Mouse (Mus musculus): ENCODE measurements at regions not wholly inside any gene's neighbourhood (a gene's known extent, or its start where the extent isn't known, plus 50 kb on each side); places are given as distances from the start of the nearest gene placed in this dataset.

- no peak overlapping the region for H3K4me2 ChIP-seq (ENCODE audit: low read length)
- ATAC-seq (no peak), DNase-seq (ENCODE audit: low spot score) (no peak)
- no peaks in the 10 kb centered on the region for H3K9me3 ChIP-seq (replicated peaks; ENCODE audit: control insufficient read depth, low read length)
- 87% methylated on average over 3 of the region's 3 CpGs for WGBS
- no peaks in the 10 kb centered on the region for H3K36me3 ChIP-seq (ENCODE audit: control insufficient read depth, insufficient read depth, low read length)
- no peaks in the 10 kb centered on the region for H3K4me1 ChIP-seq (ENCODE audit: control insufficient read depth, insufficient read depth, low read length)
- no peak overlapping the region for H3K27ac ChIP-seq (ENCODE audit: low read depth, low read length)
- H3K27me3 ChIP-seq (replicated peaks; ENCODE audit: control insufficient read depth, insufficient read depth, low read length): no peaks in the 10 kb centered on the region
- H3K9ac ChIP-seq (ENCODE audit: low read length): no peak overlapping the region
- no peak overlapping the region for H3K4me3 ChIP-seq (ENCODE audit: low read depth, low read length)
These were observed 131.5 kb upstream of the 9630041A04Rik start for GRCm38 (mm10) chr9:101730136-101730535.

DNA sequence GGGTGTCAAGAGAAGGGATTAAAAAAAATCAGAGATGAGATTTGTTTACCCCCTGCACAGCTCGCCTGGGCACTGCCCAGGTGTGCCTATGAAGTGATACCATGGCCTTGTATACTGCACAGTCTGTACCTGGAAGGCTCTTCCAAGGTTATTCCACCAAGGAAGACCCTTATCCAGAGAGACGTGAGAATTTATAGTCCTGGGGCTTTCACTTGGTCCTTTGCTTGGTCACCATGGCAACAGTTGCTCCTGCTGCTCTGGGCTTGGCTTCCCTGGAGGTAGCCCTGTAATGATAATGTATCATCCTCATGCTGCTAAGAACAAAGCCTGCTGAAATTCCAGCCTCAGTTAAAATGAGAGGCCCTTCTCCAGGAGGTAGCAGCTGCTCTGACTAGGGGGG is 143.7 kb upstream of the 9630041A04Rik start:
- ATAC-seq: no peak
- no peaks in the 10 kb centered on the region for H3K4me1 ChIP-seq (ENCODE audit: control insufficient read depth, insufficient read depth, low read length)
- no peak overlapping the region for H3K27ac ChIP-seq (ENCODE audit: low read depth, low read length)
- H3K27me3 ChIP-seq (replicated peaks; ENCODE audit: control insufficient read depth, insufficient read depth, low read length): no peaks in the 10 kb centered on the region
- peak; percentile 45 for DNase-seq (ENCODE audit: low spot score)
- 0 out of 2 replicates have a peak, but pooled peaks cover 2% of the 10 kb centered on the region for H3K9me3 ChIP-seq (replicated peaks; ENCODE audit: control insufficient read depth, low read length)
- 33% methylated on average over 2 of the region's 2 CpGs for WGBS
- H3K4me2 ChIP-seq (ENCODE audit: low read length): no peak overlapping the region
- H3K9ac ChIP-seq (ENCODE audit: low read length): no peak overlapping the region
- no peaks in the 10 kb centered on the region for H3K36me3 ChIP-seq (ENCODE audit: control insufficient read depth, insufficient read depth, low read length)
- H3K4me3 ChIP-seq (ENCODE audit: low read depth, low read length): no peak overlapping the region

DNA sequence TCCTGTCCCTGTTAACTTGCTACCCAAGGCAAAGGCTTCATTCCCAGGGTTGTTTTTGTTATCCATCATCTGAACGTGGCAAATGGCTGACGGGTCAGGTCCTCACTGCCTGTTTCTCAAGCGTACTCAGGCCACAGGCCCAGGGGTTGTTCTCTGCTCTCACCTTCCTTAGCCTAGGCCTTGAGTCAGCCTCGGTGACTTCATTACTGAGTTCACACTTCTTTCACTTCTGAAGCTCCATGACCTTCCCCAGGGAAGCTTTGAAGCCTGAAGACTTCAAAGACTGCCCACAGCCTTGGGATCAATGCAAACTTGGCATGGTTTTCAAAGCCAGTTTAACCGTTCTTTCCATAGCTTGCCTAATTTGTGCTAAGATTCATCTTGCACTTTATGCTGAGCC is 145.3 kb upstream of the 9630041A04Rik start:
- WGBS: 81% methylated on average over 5 of the region's 5 CpGs
- no peak for ATAC-seq
- H3K27me3 ChIP-seq (replicated peaks; ENCODE audit: control insufficient read depth, insufficient read depth, low read length): no peaks in the 10 kb centered on the region

GRCm38 (mm10) chr9:101714805-101715204 is 146.8 kb upstream of the 9630041A04Rik start:
- no peak overlapping the region for H3K9ac ChIP-seq (ENCODE audit: low read length)
- H3K27me3 ChIP-seq (replicated peaks; ENCODE audit: control insufficient read depth, insufficient read depth, low read length): no peaks in the 10 kb centered on the region
- no peak overlapping the region for H3K27ac ChIP-seq (ENCODE audit: low read depth, low read length)
- H3K4me3 ChIP-seq (ENCODE audit: low read depth, low read length): no peak overlapping the region
- 36% methylated on average over 5 of the region's 5 CpGs for WGBS
- ATAC-seq: no peak
- H3K36me3 ChIP-seq (ENCODE audit: control insufficient read depth, insufficient read depth, low read length): no peaks in the 10 kb centered on the region
- H3K9me3 ChIP-seq (replicated peaks; ENCODE audit: control insufficient read depth, low read length): 0 out of 2 replicates have a peak, but pooled peaks cover 4% of the 10 kb centered on the region
- no peak overlapping the region for H3K4me2 ChIP-seq (ENCODE audit: low read length)
- peak; percentile 22 for DNase-seq (ENCODE audit: low spot score)
- H3K4me1 ChIP-seq (ENCODE audit: control insufficient read depth, insufficient read depth, low read length): no peaks in the 10 kb centered on the region

More for the DNA sequence above, 145.3 kb upstream of the 9630041A04Rik start:
- H3K36me3 ChIP-seq (ENCODE audit: control insufficient read depth, insufficient read depth, low read length): no peaks in the 10 kb centered on the region
- 0 out of 2 replicates have a peak, but pooled peaks cover 4% of the 10 kb centered on the region for H3K9me3 ChIP-seq (replicated peaks; ENCODE audit: control insufficient read depth, low read length)
- H3K4me3 ChIP-seq (ENCODE audit: low read depth, low read length): no peak overlapping the region
- no peak overlapping the region for H3K4me2 ChIP-seq (ENCODE audit: low read length)
- DNase-seq (ENCODE audit: low spot score): no peak
- no peaks in the 10 kb centered on the region for H3K4me1 ChIP-seq (ENCODE audit: control insufficient read depth, insufficient read depth, low read length)
- H3K9ac ChIP-seq (ENCODE audit: low read length): no peak overlapping the region
- H3K27ac ChIP-seq (ENCODE audit: low read depth, low read length): no peak overlapping the region

- WGBS: 61% methylated on average over 8 of the region's 8 CpGs
- ATAC-seq: peak; percentile 20; the same call in 1 of the 2 replicates
- H3K4me3 ChIP-seq (ENCODE audit: low read depth, low read length): no peak overlapping the region
- no peak overlapping the region for H3K4me2 ChIP-seq (ENCODE audit: low read length)
- no peaks in the 10 kb centered on the region for H3K27me3 ChIP-seq (replicated peaks; ENCODE audit: control insufficient read depth, insufficient read depth, low read length)
- no peak overlapping the region for H3K27ac ChIP-seq (ENCODE audit: low read depth, low read length)
- H3K36me3 ChIP-seq (ENCODE audit: control insufficient read depth, insufficient read depth, low read length): no peaks in the 10 kb centered on the region
- H3K9ac ChIP-seq (ENCODE audit: low read length): no peak overlapping the region
- DNase-seq (ENCODE audit: low spot score): peak; percentile 66
- no peaks in the 10 kb centered on the region for H3K4me1 ChIP-seq (ENCODE audit: control insufficient read depth, insufficient read depth, low read length)
- 0 out of 2 replicates have a peak, but pooled peaks cover 4% of the 10 kb centered on the region for H3K9me3 ChIP-seq (replicated peaks; ENCODE audit: control insufficient read depth, low read length)
These were observed 151.0 kb upstream of the 9630041A04Rik start for GRCm38 (mm10) chr9:101710611-101711071.

GRCm38 (mm10) chr9:101700368-101700767 is 161.3 kb upstream of the 9630041A04Rik start:
- H3K36me3 ChIP-seq (ENCODE audit: control insufficient read depth, insufficient read depth, low read length): no peaks in the 10 kb centered on the region
- no peaks in the 10 kb centered on the region for H3K4me1 ChIP-seq (ENCODE audit: control insufficient read depth, insufficient read depth, low read length)
- no peak for DNase-seq (ENCODE audit: low spot score)
- no peak overlapping the region for H3K4me3 ChIP-seq (ENCODE audit: low read depth, low read length)
- no peak overlapping the region for H3K27ac ChIP-seq (ENCODE audit: low read depth, low read length)
- no peak overlapping the region for H3K9ac ChIP-seq (ENCODE audit: low read length)
- H3K9me3 ChIP-seq (replicated peaks; ENCODE audit: control insufficient read depth, low read length): no peaks in the 10 kb centered on the region
- H3K27me3 ChIP-seq (replicated peaks; ENCODE audit: control insufficient read depth, insufficient read depth, low read length): no peaks in the 10 kb centered on the region
- no peak overlapping the region for H3K4me2 ChIP-seq (ENCODE audit: low read length)
- 80% methylated on average over 7 of the region's 7 CpGs for WGBS
- ATAC-seq: no peak

- H3K4me1 ChIP-seq (ENCODE audit: control insufficient read depth, insufficient read depth, low read length): peaks cover 4% of the 10 kb centered on the region; the same call in 1 of the 2 replicates
- H3K27ac ChIP-seq (ENCODE audit: low read depth, low read length): no peak overlapping the region
- no peak for ATAC-seq
- no peaks in the 10 kb centered on the region for H3K9me3 ChIP-seq (replicated peaks; ENCODE audit: control insufficient read depth, low read length)
- H3K9ac ChIP-seq (ENCODE audit: low read length): no peak overlapping the region
- 92% methylated on average over 5 of the region's 5 CpGs for WGBS
- no peak overlapping the region for H3K4me2 ChIP-seq (ENCODE audit: low read length)
- H3K27me3 ChIP-seq (replicated peaks; ENCODE audit: control insufficient read depth, insufficient read depth, low read length): no peaks in the 10 kb centered on the region
- no peak overlapping the region for H3K4me3 ChIP-seq (ENCODE audit: low read depth, low read length)
- H3K36me3 ChIP-seq (ENCODE audit: control insufficient read depth, insufficient read depth, low read length): no peaks in the 10 kb centered on the region
- no peak for DNase-seq (ENCODE audit: low spot score)
These were observed 167.6 kb upstream of the 9630041A04Rik start for GRCm38 (mm10) chr9:101694054-101694453.

- ATAC-seq (no peak), DNase-seq (ENCODE audit: low spot score) (no peak)
- Histone ChIP-seq H3K9ac (ENCODE audit: low read length) (no peak overlapping the region), H3K4me2 (ENCODE audit: low read length) (no peak overlapping the region; the same call in 1 of the 2 replicates), H3K4me1 (ENCODE audit: control insufficient read depth, insufficient read depth, low read length) (peaks cover 4% of the 10 kb centered on the region; the same call in 1 of the 2 replicates), H3K4me3 (ENCODE audit: low read depth, low read length) (no peak overlapping the region), H3K36me3 (ENCODE audit: control insufficient read depth, insufficient read depth, low read length) (no peaks in the 10 kb centered on the region), H3K27ac (ENCODE audit: low read depth, low read length) (no peak overlapping the region), H3K9me3 (replicated peaks; ENCODE audit: control insufficient read depth, low read length) (no peaks in the 10 kb centered on the region), H3K27me3 (replicated peaks; ENCODE audit: control insufficient read depth, insufficient read depth, low read length) (no peaks in the 10 kb centered on the region)
- 74% methylated on average over 6 of the region's 6 CpGs for WGBS
These were observed 170.3 kb upstream of the 9630041A04Rik start for GRCm38 (mm10) chr9:101691336-101691735.

GRCm38 (mm10) chr9:101690916-101691315 is 170.7 kb upstream of the 9630041A04Rik start:
- 17% methylated on average over 7 of the region's 7 CpGs for WGBS
- H3K4me3 ChIP-seq (ENCODE audit: low read depth, low read length): peak overlapping the region; percentile 20; the same call in 1 of the 2 replicates
- no peaks in the 10 kb centered on the region for H3K27me3 ChIP-seq (replicated peaks; ENCODE audit: control insufficient read depth, insufficient read depth, low read length)
- H3K9me3 ChIP-seq (replicated peaks; ENCODE audit: control insufficient read depth, low read length): no peaks in the 10 kb centered on the region
- H3K36me3 ChIP-seq (ENCODE audit: control insufficient read depth, insufficient read depth, low read length): no peaks in the 10 kb centered on the region
- H3K27ac ChIP-seq (ENCODE audit: low read depth, low read length): no peak overlapping the region
- H3K4me2 ChIP-seq (ENCODE audit: low read length): peak overlapping the region; percentile 52
- peak; percentile 46 for DNase-seq (ENCODE audit: low spot score)
- ATAC-seq: no peak
- H3K4me1 ChIP-seq (ENCODE audit: control insufficient read depth, insufficient read depth, low read length): peaks cover 4% of the 10 kb centered on the region; the same call in 1 of the 2 replicates
- peak overlapping the region; percentile 64 for H3K9ac ChIP-seq (ENCODE audit: low read length)
